Mouse (Mus musculus): Measurements from ENCODE around the gene Gm765. TPM values are rescaled to one million over a fixed set of nuclear protein-coding genes. Genes with fewer than 3 reads are reported as not detected.

Gm765 gene
- polyA plus RNA-seq, 1 experiment from 2014 or later, result not detected

- no peak for ATAC-seq (ENCODE audit: low FRiP score)
- WGBS, result 81% methylated on average over 7 of the region's 7 CpGs
- no peak for DNase-seq (ENCODE audit: low spot score)
Measured at GRCm38 (mm10) chr6:98307159-98307558, 35.4 kb downstream of the Gm765 start.

GRCm38 (mm10) chr6:98292064-98292463 lies 50.5 kb downstream of the Gm765 start:
- H3K4me1 ChIP-seq (replicated peaks; ENCODE audit: control insufficient read depth, insufficient read depth, low read length), result no peaks in the 10 kb centered on the region
- H3K27ac ChIP-seq, result no peak overlapping the region
- no peaks in the 10 kb centered on the region for H3K27me3 ChIP-seq (ENCODE audit: control insufficient read depth, insufficient read depth, low read length)
- DNase-seq (ENCODE audit: low spot score) (no peak), ATAC-seq (ENCODE audit: low FRiP score) (no peak)
- H3K9ac ChIP-seq, result no peak overlapping the region
- no peak overlapping the region for H3K4me3 ChIP-seq (replicated peaks; ENCODE audit: low read length)
- no peaks in the 10 kb centered on the region for H3K9me3 ChIP-seq (ENCODE audit: control insufficient read depth, low read length)
- WGBS, result 89% methylated on average over 5 of the region's 5 CpGs
- no peak overlapping the region for H3K4me2 ChIP-seq (replicated peaks)
- H3K36me3 ChIP-seq (replicated peaks; ENCODE audit: control insufficient read depth, insufficient read depth), result no peaks in the 10 kb centered on the region

More at GRCm38 (mm10) chr6:98307159-98307558, 35.4 kb downstream of the Gm765 start:
- no peak overlapping the region for H3K4me2 ChIP-seq (replicated peaks)
- no peak overlapping the region for H3K27ac ChIP-seq
- H3K4me1 ChIP-seq (replicated peaks; ENCODE audit: control insufficient read depth, insufficient read depth, low read length), result no peaks in the 10 kb centered on the region
- H3K9me3 ChIP-seq (ENCODE audit: control insufficient read depth, low read length), result no peaks in the 10 kb centered on the region
- H3K4me3 ChIP-seq (replicated peaks; ENCODE audit: low read length), result no peak overlapping the region
- no peak overlapping the region for H3K9ac ChIP-seq
- no peaks in the 10 kb centered on the region for H3K36me3 ChIP-seq (replicated peaks; ENCODE audit: control insufficient read depth, insufficient read depth)
- no peaks in the 10 kb centered on the region for H3K27me3 ChIP-seq (ENCODE audit: control insufficient read depth, insufficient read depth, low read length)

- 23% methylated on average over 3 of the region's 3 CpGs for WGBS
- DNase-seq (ENCODE audit: low spot score), result no peak
- no peak overlapping the region for H3K9ac ChIP-seq
- no peak for ATAC-seq (ENCODE audit: low FRiP score)
- no peaks in the 10 kb centered on the region for H3K9me3 ChIP-seq (ENCODE audit: control insufficient read depth, low read length)
- H3K4me1 ChIP-seq (replicated peaks; ENCODE audit: control insufficient read depth, insufficient read depth, low read length), result no peaks in the 10 kb centered on the region
- no peak overlapping the region for H3K4me2 ChIP-seq (replicated peaks)
- H3K36me3 ChIP-seq (replicated peaks; ENCODE audit: control insufficient read depth, insufficient read depth), result no peaks in the 10 kb centered on the region
- H3K4me3 ChIP-seq (replicated peaks; ENCODE audit: low read length), result no peak overlapping the region
- no peak overlapping the region for H3K27ac ChIP-seq
- no peaks in the 10 kb centered on the region for H3K27me3 ChIP-seq (ENCODE audit: control insufficient read depth, insufficient read depth, low read length)
Measured at GRCm38 (mm10) chr6:98288316-98288715, 54.2 kb downstream of the Gm765 start.

GRCm38 (mm10) chr6:98287521-98287920 lies 55.0 kb downstream of the Gm765 start:
- Histone ChIP-seq H3K27ac (no peak overlapping the region), H3K36me3 (replicated peaks; ENCODE audit: control insufficient read depth, insufficient read depth) (no peaks in the 10 kb centered on the region), H3K4me3 (replicated peaks; ENCODE audit: low read length) (no peak overlapping the region), H3K4me1 (replicated peaks; ENCODE audit: control insufficient read depth, insufficient read depth, low read length) (no peaks in the 10 kb centered on the region), H3K4me2 (replicated peaks) (no peak overlapping the region), H3K9ac (no peak overlapping the region), H3K27me3 (ENCODE audit: control insufficient read depth, insufficient read depth, low read length) (no peaks in the 10 kb centered on the region), H3K9me3 (ENCODE audit: control insufficient read depth, low read length) (no peaks in the 10 kb centered on the region)
- no peak for DNase-seq (ENCODE audit: low spot score)
- WGBS, result 48% methylated on average over 6 of the region's 6 CpGs
- no peak for ATAC-seq (ENCODE audit: low FRiP score)

GRCm38 (mm10) chr6:98285190-98285589 lies 57.4 kb downstream of the Gm765 start:
- H3K36me3 ChIP-seq (replicated peaks; ENCODE audit: control insufficient read depth, insufficient read depth), result no peaks in the 10 kb centered on the region
- no peaks in the 10 kb centered on the region for H3K27me3 ChIP-seq (ENCODE audit: control insufficient read depth, insufficient read depth, low read length)
- H3K9ac ChIP-seq, result no peak overlapping the region
- no peak overlapping the region for H3K4me3 ChIP-seq (replicated peaks; ENCODE audit: low read length)
- no peaks in the 10 kb centered on the region for H3K4me1 ChIP-seq (replicated peaks; ENCODE audit: control insufficient read depth, insufficient read depth, low read length)
- WGBS, result 91% methylated on average over 2 of the region's 2 CpGs
- no peak for ATAC-seq (ENCODE audit: low FRiP score)
- no peak overlapping the region for H3K27ac ChIP-seq
- DNase-seq (ENCODE audit: low spot score), result no peak
- H3K4me2 ChIP-seq (replicated peaks), result no peak overlapping the region
- no peaks in the 10 kb centered on the region for H3K9me3 ChIP-seq (ENCODE audit: control insufficient read depth, low read length)

- WGBS, result 88% methylated on average over 4 of the region's 4 CpGs
- no peaks in the 10 kb centered on the region for H3K4me1 ChIP-seq (replicated peaks; ENCODE audit: control insufficient read depth, insufficient read depth, low read length)
- no peaks in the 10 kb centered on the region for H3K9me3 ChIP-seq (ENCODE audit: control insufficient read depth, low read length)
- H3K27me3 ChIP-seq (ENCODE audit: control insufficient read depth, insufficient read depth, low read length), result no peaks in the 10 kb centered on the region
- no peak overlapping the region for H3K4me2 ChIP-seq (replicated peaks)
- ATAC-seq (ENCODE audit: low FRiP score) (no peak), DNase-seq (ENCODE audit: low spot score) (no peak)
- H3K9ac ChIP-seq, result no peak overlapping the region
- H3K36me3 ChIP-seq (replicated peaks; ENCODE audit: control insufficient read depth, insufficient read depth), result no peaks in the 10 kb centered on the region
- no peak overlapping the region for H3K27ac ChIP-seq
- H3K4me3 ChIP-seq (replicated peaks; ENCODE audit: low read length), result no peak overlapping the region
Measured at GRCm38 (mm10) chr6:98282791-98283190, 59.8 kb downstream of the Gm765 start.

GRCm38 (mm10) chr6:98271553-98271952 lies 71.0 kb downstream of the Gm765 start:
- H3K27ac ChIP-seq, result no peak overlapping the region
- WGBS, result 84% methylated on average over 1 of the region's 1 CpGs
- H3K4me1 ChIP-seq (replicated peaks; ENCODE audit: control insufficient read depth, insufficient read depth, low read length), result no peaks in the 10 kb centered on the region
- no peak overlapping the region for H3K4me2 ChIP-seq (replicated peaks)
- H3K9me3 ChIP-seq (ENCODE audit: control insufficient read depth, low read length), result no peaks in the 10 kb centered on the region
- DNase-seq (ENCODE audit: low spot score), result no peak
- H3K4me3 ChIP-seq (replicated peaks; ENCODE audit: low read length), result no peak overlapping the region
- H3K36me3 ChIP-seq (replicated peaks; ENCODE audit: control insufficient read depth, insufficient read depth), result no peaks in the 10 kb centered on the region
- H3K9ac ChIP-seq, result no peak overlapping the region
- no peaks in the 10 kb centered on the region for H3K27me3 ChIP-seq (ENCODE audit: control insufficient read depth, insufficient read depth, low read length)
- no peak for ATAC-seq (ENCODE audit: low FRiP score)

GRCm38 (mm10) chr6:98262961-98263360 lies 79.6 kb downstream of the Gm765 start:
- no peak overlapping the region for H3K27ac ChIP-seq
- no peak overlapping the region for H3K4me3 ChIP-seq (replicated peaks; ENCODE audit: low read length)
- peaks cover 14% of the 10 kb centered on the region; the same call in 1 of the 2 replicates for H3K9me3 ChIP-seq (ENCODE audit: control insufficient read depth, low read length)
- H3K4me2 ChIP-seq (replicated peaks), result no peak overlapping the region
- H3K4me1 ChIP-seq (replicated peaks; ENCODE audit: control insufficient read depth, insufficient read depth, low read length), result no peaks in the 10 kb centered on the region
- no peaks in the 10 kb centered on the region for H3K36me3 ChIP-seq (replicated peaks; ENCODE audit: control insufficient read depth, insufficient read depth)
- DNase-seq (ENCODE audit: low spot score) (no peak), ATAC-seq (ENCODE audit: low FRiP score) (no peak)
- no peak overlapping the region for H3K9ac ChIP-seq
- no peaks in the 10 kb centered on the region for H3K27me3 ChIP-seq (ENCODE audit: control insufficient read depth, insufficient read depth, low read length)
- 62% methylated on average over 2 of the region's 2 CpGs for WGBS

GRCm38 (mm10) chr6:98259016-98259415 lies 83.5 kb downstream of the Gm765 start:
- 70% methylated on average over 2 of the region's 2 CpGs for WGBS
- H3K9ac ChIP-seq, result no peak overlapping the region
- H3K27ac ChIP-seq, result no peak overlapping the region
- no peaks in the 10 kb centered on the region for H3K27me3 ChIP-seq (ENCODE audit: control insufficient read depth, insufficient read depth, low read length)
- ATAC-seq (ENCODE audit: low FRiP score), result no peak
- no peak for DNase-seq (ENCODE audit: low spot score)
- no peak overlapping the region for H3K4me2 ChIP-seq (replicated peaks)
- no peak overlapping the region for H3K4me3 ChIP-seq (replicated peaks; ENCODE audit: low read length)
- peaks cover 14% of the 10 kb centered on the region; the same call in 1 of the 2 replicates for H3K9me3 ChIP-seq (ENCODE audit: control insufficient read depth, low read length)
- H3K4me1 ChIP-seq (replicated peaks; ENCODE audit: control insufficient read depth, insufficient read depth, low read length), result no peaks in the 10 kb centered on the region
- no peaks in the 10 kb centered on the region for H3K36me3 ChIP-seq (replicated peaks; ENCODE audit: control insufficient read depth, insufficient read depth)

- Histone ChIP-seq H3K27ac (no peak overlapping the region), H3K27me3 (ENCODE audit: control insufficient read depth, insufficient read depth, low read length) (no peaks in the 10 kb centered on the region), H3K9me3 (ENCODE audit: control insufficient read depth, low read length) (no peaks in the 10 kb centered on the region), H3K4me3 (replicated peaks; ENCODE audit: low read length) (no peak overlapping the region), H3K4me1 (replicated peaks; ENCODE audit: control insufficient read depth, insufficient read depth, low read length) (no peaks in the 10 kb centered on the region), H3K9ac (no peak overlapping the region), H3K36me3 (replicated peaks; ENCODE audit: control insufficient read depth, insufficient read depth) (no peaks in the 10 kb centered on the region), H3K4me2 (replicated peaks) (no peak overlapping the region)
- ATAC-seq (ENCODE audit: low FRiP score) (no peak), DNase-seq (ENCODE audit: low spot score) (no peak)
- 77% methylated on average over 2 of the region's 2 CpGs for WGBS
Measured at GRCm38 (mm10) chr6:98246449-98246848, 96.1 kb downstream of the Gm765 start.

Measured in hindbrain, embryonic 14.5 days (tissue).